Mouse (Mus musculus): ENCODE data around the gene Hsp90ab1. TPM values are rescaled to one million over a fixed set of nuclear protein-coding genes. Genes with fewer than 3 reads are reported as not detected.

Gene Hsp90ab1
- polyA plus RNA-seq, 1 experiment from 2014 or later = 1,763 TPM

GRCm38 (mm10) chr17:45542129-45542528, 30.9 kb downstream of the Hsp90ab1 start:
- no peak overlapping the region for H3K4me3 ChIP-seq
- H3K4me2 ChIP-seq = no peak overlapping the region
- H3K36me3 ChIP-seq (ENCODE audit: poor library complexity, severe bottlenecking) = peaks cover 27% of the 10 kb centered on the region
- WGBS = 35% methylated on average over 6 of the region's 6 CpGs
- peaks cover 60% of the 10 kb centered on the region for H3K27me3 ChIP-seq
- peaks cover 34% of the 10 kb centered on the region for H3K4me1 ChIP-seq
- no peak overlapping the region for H3K27ac ChIP-seq
- ATAC-seq = no peak
- no peaks in the 10 kb centered on the region for H3K9me3 ChIP-seq (replicated peaks)
- no peak overlapping the region for H3K9ac ChIP-seq

DNA sequence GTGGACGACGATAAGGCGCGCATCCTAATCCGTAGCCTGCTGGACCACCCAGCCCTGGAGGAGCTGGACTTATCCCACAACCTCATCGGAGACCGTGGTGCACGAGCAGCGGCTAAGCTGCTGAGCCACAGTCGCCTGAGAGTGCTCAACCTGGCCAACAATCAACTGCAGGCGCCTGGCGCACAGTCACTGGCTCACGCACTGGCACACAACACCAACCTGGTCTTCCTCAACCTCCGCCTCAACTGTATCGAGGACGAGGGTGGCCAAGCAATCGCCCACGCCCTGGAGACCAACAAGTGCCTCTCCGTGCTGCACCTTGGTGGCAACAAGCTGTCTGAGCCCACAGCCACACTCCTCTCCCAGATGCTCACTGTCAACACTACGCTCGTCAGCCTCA, 33.4 kb downstream of the Hsp90ab1 start:
- Histone ChIP-seq H3K4me1 (peaks cover 20% of the 10 kb centered on the region), H3K9me3 (replicated peaks) (no peaks in the 10 kb centered on the region), H3K4me3 (no peak overlapping the region), H3K27ac (no peak overlapping the region), H3K36me3 (ENCODE audit: poor library complexity, severe bottlenecking) (peaks cover 4% of the 10 kb centered on the region), H3K9ac (no peak overlapping the region), H3K27me3 (peaks cover 59% of the 10 kb centered on the region), H3K4me2 (no peak overlapping the region)
- ATAC-seq = no peak
- WGBS = 82% methylated on average over 21 of the region's 21 CpGs

DNA sequence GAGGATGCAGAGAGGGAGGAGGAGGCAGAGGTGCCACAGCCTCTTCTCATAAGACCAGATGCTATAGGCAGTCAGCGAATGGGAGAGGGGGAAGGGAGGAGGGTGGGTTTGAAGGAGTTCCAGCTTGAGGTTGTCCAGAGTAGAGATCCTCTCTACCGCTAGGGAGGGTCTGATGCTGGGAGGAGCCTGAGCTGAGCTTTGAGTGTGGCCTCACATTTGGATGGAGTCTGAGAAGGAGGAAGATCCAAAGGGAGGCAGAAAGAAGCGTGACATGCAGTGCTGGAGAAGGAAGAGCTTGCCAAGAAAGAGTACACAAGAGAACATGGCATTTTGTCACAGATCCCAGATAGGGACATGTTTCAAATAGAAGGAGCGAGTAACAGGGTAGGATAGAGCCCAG, 34.7 kb downstream of the Hsp90ab1 start:
- Histone ChIP-seq H3K27me3 (peaks cover 56% of the 10 kb centered on the region), H3K9ac (no peak overlapping the region), H3K4me2 (no peak overlapping the region), H3K4me3 (no peak overlapping the region), H3K27ac (no peak overlapping the region), H3K36me3 (ENCODE audit: poor library complexity, severe bottlenecking) (no peaks in the 10 kb centered on the region), H3K9me3 (replicated peaks) (no peaks in the 10 kb centered on the region), H3K4me1 (peaks cover 7% of the 10 kb centered on the region; the same call in 1 of the 2 replicates)
- WGBS = 66% methylated on average over 4 of the region's 4 CpGs
- ATAC-seq = no peak

DNA sequence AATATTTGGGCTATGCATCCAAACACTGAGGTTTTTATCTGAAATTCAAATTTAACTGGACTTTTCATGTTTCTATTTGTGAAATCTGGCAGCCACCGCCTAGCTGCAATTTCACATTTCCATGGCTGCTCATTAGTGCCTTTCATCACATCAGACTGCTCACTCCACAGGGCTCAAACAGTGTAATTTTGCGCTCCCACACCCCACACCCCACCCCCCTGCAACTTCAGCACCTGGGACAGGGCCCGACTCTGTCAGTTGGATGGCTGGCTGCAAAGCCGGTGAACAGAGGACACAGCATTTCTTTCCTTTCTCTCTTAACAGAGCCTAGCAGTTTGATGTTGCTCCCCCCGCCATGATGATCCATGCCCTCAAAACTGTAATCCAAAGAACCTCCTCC, 36.8 kb downstream of the Hsp90ab1 start:
- 11% methylated on average over 5 of the region's 5 CpGs for WGBS
- no peak overlapping the region for H3K27ac ChIP-seq
- H3K9me3 ChIP-seq (replicated peaks) = no peaks in the 10 kb centered on the region
- no peaks in the 10 kb centered on the region for H3K36me3 ChIP-seq (ENCODE audit: poor library complexity, severe bottlenecking)
- H3K4me2 ChIP-seq = no peak overlapping the region
- no peaks in the 10 kb centered on the region for H3K4me1 ChIP-seq
- peaks cover 53% of the 10 kb centered on the region for H3K27me3 ChIP-seq
- no peak overlapping the region for H3K4me3 ChIP-seq
- no peak overlapping the region for H3K9ac ChIP-seq
- no peak for ATAC-seq

- H3K4me1 ChIP-seq = peaks cover 5% of the 10 kb centered on the region; the same call in 1 of the 2 replicates
- H3K36me3 ChIP-seq (ENCODE audit: poor library complexity, severe bottlenecking) = no peaks in the 10 kb centered on the region
- no peak for ATAC-seq
- H3K9ac ChIP-seq = no peak overlapping the region
- H3K4me2 ChIP-seq = no peak overlapping the region
- no peak overlapping the region for H3K4me3 ChIP-seq
- WGBS = 60% methylated on average over 15 of the region's 15 CpGs
- H3K9me3 ChIP-seq (replicated peaks) = no peaks in the 10 kb centered on the region
- H3K27ac ChIP-seq = no peak overlapping the region
- peaks cover 57% of the 10 kb centered on the region for H3K27me3 ChIP-seq
Measured at GRCm38 (mm10) chr17:45532896-45533295, 40.2 kb downstream of the Hsp90ab1 start.

- Histone ChIP-seq H3K36me3 (ENCODE audit: poor library complexity, severe bottlenecking) (no peaks in the 10 kb centered on the region), H3K27ac (peak overlapping the region; percentile 66), H3K9ac (no peak overlapping the region), H3K27me3 (peaks cover 50% of the 10 kb centered on the region), H3K4me2 (no peak overlapping the region), H3K9me3 (replicated peaks) (no peaks in the 10 kb centered on the region), H3K4me1 (peaks cover 5% of the 10 kb centered on the region; the same call in 1 of the 2 replicates), H3K4me3 (no peak overlapping the region)
- peak; percentile 89 for ATAC-seq
- 61% methylated on average over 13 of the region's 13 CpGs for WGBS
Measured at GRCm38 (mm10) chr17:45530346-45530782, 42.7 kb downstream of the Hsp90ab1 start.

GRCm38 (mm10) chr17:45526571-45526970, 46.5 kb downstream of the Hsp90ab1 start:
- Histone ChIP-seq H3K9ac (no peak overlapping the region), H3K4me1 (peaks cover 17% of the 10 kb centered on the region), H3K27ac (no peak overlapping the region), H3K4me3 (no peak overlapping the region), H3K9me3 (replicated peaks) (no peaks in the 10 kb centered on the region), H3K36me3 (ENCODE audit: poor library complexity, severe bottlenecking) (no peaks in the 10 kb centered on the region), H3K27me3 (peaks cover 37% of the 10 kb centered on the region), H3K4me2 (no peak overlapping the region)
- ATAC-seq = no peak
- 21% methylated on average over 5 of the region's 5 CpGs for WGBS

GRCm38 (mm10) chr17:45524961-45525360, 48.1 kb downstream of the Hsp90ab1 start:
- Histone ChIP-seq H3K4me3 (no peak overlapping the region), H3K9me3 (replicated peaks) (no peaks in the 10 kb centered on the region), H3K4me1 (peaks cover 12% of the 10 kb centered on the region), H3K36me3 (ENCODE audit: poor library complexity, severe bottlenecking) (peaks cover 7% of the 10 kb centered on the region), H3K27me3 (peaks cover 30% of the 10 kb centered on the region), H3K9ac (no peak overlapping the region), H3K27ac (no peak overlapping the region), H3K4me2 (no peak overlapping the region)
- whole genome bisulfite sequencing = 75% methylated on average over 4 of the region's 4 CpGs
- ATAC-seq = no peak

DNA sequence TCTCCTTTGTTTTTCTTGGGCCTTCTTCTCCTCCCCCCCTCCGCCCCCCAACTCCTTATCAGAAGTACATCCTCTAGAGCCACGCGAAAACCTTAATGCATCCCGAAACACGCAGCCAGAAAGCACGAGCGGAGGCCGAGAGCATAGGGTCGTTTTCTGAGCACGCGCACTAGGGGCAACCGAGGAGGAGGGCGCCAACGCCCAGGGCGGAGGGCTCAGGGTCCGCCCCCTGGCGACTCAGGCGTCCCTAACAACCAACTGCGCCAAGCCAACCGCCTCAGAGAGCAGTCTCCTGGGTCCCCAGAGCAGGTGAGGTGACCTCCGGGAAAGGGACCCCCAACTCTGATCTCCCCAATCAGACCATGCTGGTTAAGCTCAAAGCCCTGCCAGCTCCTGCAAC, 49.8 kb downstream of the Hsp90ab1 start, which contains the start of gene Tcte1:
Gene Tcte1, plus strand, starts transcription at position 172 of the 400 bp plus-strand sequence.
- H3K4me2 ChIP-seq = peak within 1 kb of the TSS; percentile 70
- peaks cover 22% of the 10 kb centered on the region for H3K36me3 ChIP-seq (ENCODE audit: poor library complexity, severe bottlenecking)
- WGBS = under 1% methylated on average over 21 of the region's 21 CpGs
- H3K27me3 ChIP-seq = peaks cover 22% of the 10 kb centered on the region
- peak within 1 kb of the TSS; percentile 38 for H3K4me3 ChIP-seq
- H3K4me1 ChIP-seq = peaks cover 12% of the 10 kb centered on the region
- no peaks in the 10 kb centered on the region for H3K9me3 ChIP-seq (replicated peaks)
- H3K27ac ChIP-seq = no peak within 1 kb of the TSS
- peak; percentile 89 for ATAC-seq
- peak within 1 kb of the TSS; percentile 65 for H3K9ac ChIP-seq

- H3K9ac ChIP-seq = no peak overlapping the region
- H3K27ac ChIP-seq = no peak overlapping the region
- H3K36me3 ChIP-seq (ENCODE audit: poor library complexity, severe bottlenecking) = peaks cover 36% of the 10 kb centered on the region
- no peak overlapping the region for H3K4me3 ChIP-seq
- peaks cover 10% of the 10 kb centered on the region for H3K27me3 ChIP-seq
- peaks cover 15% of the 10 kb centered on the region for H3K4me1 ChIP-seq
- H3K9me3 ChIP-seq (replicated peaks) = no peaks in the 10 kb centered on the region
- 86% methylated on average over 11 of the region's 11 CpGs for WGBS
- H3K4me2 ChIP-seq = no peak overlapping the region
- ATAC-seq = no peak
Measured at GRCm38 (mm10) chr17:45520136-45520535, 52.9 kb downstream of the Hsp90ab1 start.

- no peak for ATAC-seq
- Histone ChIP-seq H3K4me3 (no peak overlapping the region), H3K27ac (peak overlapping the region; percentile 35), H3K36me3 (ENCODE audit: poor library complexity, severe bottlenecking) (peaks cover 44% of the 10 kb centered on the region), H3K9ac (no peak overlapping the region), H3K27me3 (no peaks in the 10 kb centered on the region), H3K9me3 (replicated peaks) (no peaks in the 10 kb centered on the region), H3K4me2 (no peak overlapping the region), H3K4me1 (peaks cover 15% of the 10 kb centered on the region)
- WGBS = 85% methylated on average over 12 of the region's 12 CpGs
Measured at GRCm38 (mm10) chr17:45518766-45519475, 54.1 kb downstream of the Hsp90ab1 start.
